ENCODE assay signal across 32 mouse cellular contexts in genomic region chr7:42832221-42832620, GRCm38 (mm10). TPM values are rescaled to one million over a fixed set of nuclear protein-coding genes. Genes with fewer than 3 reads are reported as not detected.
"Had no signal": no experiment of that assay in that cellular context is flagged by ENCODE, and none has a peak within 500 bp of the region (broad histone marks: within the 10 kb centered on the region; RNA-seq: fewer than 3 reads in every experiment).

No protein-coding gene starts in this region.

- DNase-seq: cerebellum, adult 9-11 months; cerebellum, postnatal 10 days; cerebellum, postnatal 14 days; cerebellum, postnatal 25 days; cerebellum, postnatal 36 days; embryo, embryonic 11 days; forebrain, postnatal 0 days; gastrocnemius, adult 2 months; gastrocnemius, postnatal 10 days; gastrocnemius, postnatal 14 days; gastrocnemius, postnatal 25 days; gastrocnemius, postnatal 36 days; heart, adult 11 months; heart, adult 18-20 months; heart, adult 2 months had no signal

- H3K4me2 ChIP-seq: embryonic facial prominence, embryonic 12.5 days; embryonic facial prominence, embryonic 13.5 days; embryonic facial prominence, embryonic 15.5 days; forebrain, embryonic 12.5 days; forebrain, embryonic 13.5 days; forebrain, embryonic 15.5 days had no signal

- H3K4me1 ChIP-seq: embryonic facial prominence, embryonic 10.5 days; embryonic facial prominence, embryonic 12.5 days; embryonic facial prominence, embryonic 13.5 days; embryonic facial prominence, embryonic 15.5 days; forebrain, embryonic 10.5 days; forebrain, embryonic 12.5 days; forebrain, embryonic 13.5 days; forebrain, embryonic 15.5 days had no signal

- ATAC-seq: forebrain, embryonic 13.5 days; forebrain, embryonic 14.5 days; forebrain, embryonic 15.5 days; forebrain, embryonic 16.5 days; forebrain, postnatal 0 days had no signal

- H3K27ac ChIP-seq: embryonic facial prominence, embryonic 10.5 days; embryonic facial prominence, embryonic 12.5 days; embryonic facial prominence, embryonic 13.5 days; embryonic facial prominence, embryonic 15.5 days; forebrain, embryonic 10.5 days; forebrain, embryonic 12.5 days; forebrain, embryonic 13.5 days; forebrain, embryonic 15.5 days; gastrocnemius, adult 2 months; heart, adult 2 months had no signal

- H3K36me3 ChIP-seq: embryonic facial prominence, embryonic 10.5 days; embryonic facial prominence, embryonic 12.5 days; embryonic facial prominence, embryonic 13.5 days; embryonic facial prominence, embryonic 15.5 days; forebrain, embryonic 10.5 days; forebrain, embryonic 12.5 days; forebrain, embryonic 15.5 days had no signal

- H3K27me3 ChIP-seq: embryonic facial prominence, embryonic 12.5 days; embryonic facial prominence, embryonic 13.5 days; embryonic facial prominence, embryonic 15.5 days; forebrain, embryonic 12.5 days; forebrain, embryonic 13.5 days; forebrain, embryonic 15.5 days had no signal

- H3K4me3 ChIP-seq: embryonic facial prominence, embryonic 10.5 days; embryonic facial prominence, embryonic 12.5 days; embryonic facial prominence, embryonic 13.5 days; embryonic facial prominence, embryonic 15.5 days; erythroblast, embryonic 14.5 days; forebrain, embryonic 10.5 days; forebrain, embryonic 12.5 days; forebrain, embryonic 13.5 days; forebrain, embryonic 15.5 days; gastrocnemius, adult 2 months; heart, adult 2 months had no signal

- H3K9ac ChIP-seq: embryonic facial prominence, embryonic 12.5 days; embryonic facial prominence, embryonic 13.5 days; embryonic facial prominence, embryonic 15.5 days; forebrain, embryonic 12.5 days; forebrain, embryonic 13.5 days; forebrain, embryonic 15.5 days; forebrain, postnatal 0 days had no signal

RNA-seq across cellular contexts. Expression of gene Gm2381, which starts 34.8 kb away (rescaled TPM):
- polyA plus RNA-seq: cortical plate, adult 2 months; embryonic facial prominence, embryonic 10.5 days; embryonic facial prominence, embryonic 11.5 days; embryonic facial prominence, embryonic 12.5 days; embryonic facial prominence, embryonic 13.5 days; embryonic facial prominence, embryonic 14.5 days; embryonic facial prominence, embryonic 15.5 days; erythroblast, embryonic 14.5 days; forebrain, embryonic 10.5 days; forebrain, embryonic 11.5 days; forebrain, embryonic 12.5 days; forebrain, embryonic 13.5 days; forebrain, embryonic 14.5 days; forebrain, embryonic 15.5 days; forebrain, embryonic 16.5 days; forebrain, postnatal 0 days; frontal cortex, adult 2 months; gonadal fat pad, adult 2 months; heart, adult 2 months had no signal

RNA-seq across cellular contexts. Expression of gene Vmn2r62, which starts 38.9 kb away (rescaled TPM):
- polyA plus RNA-seq: cortical plate, adult 2 months; embryonic facial prominence, embryonic 10.5 days; embryonic facial prominence, embryonic 11.5 days; embryonic facial prominence, embryonic 12.5 days; embryonic facial prominence, embryonic 13.5 days; embryonic facial prominence, embryonic 14.5 days; embryonic facial prominence, embryonic 15.5 days; erythroblast, embryonic 14.5 days; forebrain, embryonic 10.5 days; forebrain, embryonic 11.5 days; forebrain, embryonic 12.5 days; forebrain, embryonic 13.5 days; forebrain, embryonic 14.5 days; forebrain, embryonic 15.5 days; forebrain, embryonic 16.5 days; forebrain, postnatal 0 days; frontal cortex, adult 2 months; gonadal fat pad, adult 2 months; heart, adult 2 months had no signal
